Mouse (Mus musculus): ENCODE measurements at regions not wholly inside any gene's neighbourhood (a gene's known extent, or its start where the extent isn't known, plus 50 kb on each side); places are given as distances from the start of the nearest gene placed in this dataset.

- Histone ChIP-seq H3K27me3 (ENCODE audit: insufficient read depth, low read length) (no peaks in the 10 kb centered on the region), H3K4me3 (ENCODE audit: low read depth, low read length) (no peak overlapping the region), H3K36me3 (ENCODE audit: insufficient read depth) (no peaks in the 10 kb centered on the region), H3K27ac (ENCODE audit: low read depth, low read length) (no peak overlapping the region), H3K9me3 (ENCODE audit: low read length) (no peaks in the 10 kb centered on the region), H3K4me1 (ENCODE audit: insufficient read depth) (no peaks in the 10 kb centered on the region), H3K9ac (no peak overlapping the region), H3K4me2 (ENCODE audit: low read depth) (no peak overlapping the region)
- WGBS = 94% methylated on average over 5 of the region's 5 CpGs
- no peak for TF ChIP-seq CTCF (IDR thresholded peaks at IDR 0.05; ENCODE audit: low read depth)
- DNase-seq (no peak), ATAC-seq (no peak)
Observed at GRCm38 (mm10) chr13:37621319-37622050, 156.7 kb upstream of the Rreb1 start.

DNA sequence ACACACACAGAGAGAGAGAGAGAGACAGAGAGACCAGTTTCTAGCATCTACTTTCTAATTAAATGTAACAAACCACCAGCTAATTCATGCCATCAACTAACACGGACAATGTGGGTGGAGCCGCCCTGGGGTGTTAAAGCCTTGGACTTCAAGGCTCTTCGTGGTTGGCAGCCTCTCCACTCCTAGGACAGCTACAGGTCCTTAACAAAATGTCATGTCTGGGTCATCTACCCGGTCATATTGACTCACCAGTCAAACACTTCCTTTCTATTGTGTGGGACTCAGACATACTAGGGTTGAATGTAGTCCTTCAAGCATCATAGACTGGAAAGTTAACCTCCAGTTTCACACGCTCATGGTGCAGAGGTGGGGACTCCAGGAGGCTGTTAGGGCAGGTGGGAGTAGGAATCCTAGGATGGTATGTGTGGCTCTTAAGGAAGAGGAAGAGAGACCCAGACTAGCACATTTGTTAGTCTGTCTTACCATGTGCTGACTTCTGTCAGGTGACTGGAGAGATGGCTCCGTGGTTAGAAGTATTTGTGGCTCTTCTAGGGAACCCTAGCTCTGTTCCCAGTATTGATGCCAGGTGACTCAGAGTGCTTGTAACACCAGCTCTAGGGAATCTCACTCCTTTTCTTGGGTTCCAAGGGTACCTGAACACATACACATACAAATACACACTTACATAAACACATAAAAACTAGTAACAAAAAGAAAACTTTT lies 155.7 kb upstream of the Rreb1 start:
- Histone ChIP-seq H3K9me3 (ENCODE audit: low read length) (no peaks in the 10 kb centered on the region), H3K4me1 (ENCODE audit: insufficient read depth) (no peaks in the 10 kb centered on the region), H3K27ac (ENCODE audit: low read depth, low read length) (no peak overlapping the region), H3K4me3 (ENCODE audit: low read depth, low read length) (no peak overlapping the region), H3K9ac (no peak overlapping the region), H3K27me3 (ENCODE audit: insufficient read depth, low read length) (no peaks in the 10 kb centered on the region), H3K4me2 (ENCODE audit: low read depth) (no peak overlapping the region), H3K36me3 (ENCODE audit: insufficient read depth) (no peaks in the 10 kb centered on the region)
- DNase-seq (no peak), ATAC-seq (no peak)
- 70% methylated on average over 6 of the region's 6 CpGs for WGBS
- no peak for TF ChIP-seq CTCF (IDR thresholded peaks at IDR 0.05; ENCODE audit: low read depth)

- WGBS = 30% methylated on average over 1 of the region's 1 CpGs
- Histone ChIP-seq H3K9ac (no peak overlapping the region), H3K27me3 (ENCODE audit: insufficient read depth, low read length) (no peaks in the 10 kb centered on the region), H3K4me1 (ENCODE audit: insufficient read depth) (no peaks in the 10 kb centered on the region), H3K4me2 (ENCODE audit: low read depth) (no peak overlapping the region), H3K9me3 (ENCODE audit: low read length) (no peaks in the 10 kb centered on the region), H3K36me3 (ENCODE audit: insufficient read depth) (no peaks in the 10 kb centered on the region), H3K27ac (ENCODE audit: low read depth, low read length) (no peak overlapping the region), H3K4me3 (ENCODE audit: low read depth, low read length) (no peak overlapping the region)
- DNase-seq (no peak), ATAC-seq (no peak; the same call in 1 of the 2 replicates)
- no peak for TF ChIP-seq CTCF (IDR thresholded peaks at IDR 0.05; ENCODE audit: low read depth)
Observed at GRCm38 (mm10) chr13:37624741-37625140, 153.5 kb upstream of the Rreb1 start.

DNA sequence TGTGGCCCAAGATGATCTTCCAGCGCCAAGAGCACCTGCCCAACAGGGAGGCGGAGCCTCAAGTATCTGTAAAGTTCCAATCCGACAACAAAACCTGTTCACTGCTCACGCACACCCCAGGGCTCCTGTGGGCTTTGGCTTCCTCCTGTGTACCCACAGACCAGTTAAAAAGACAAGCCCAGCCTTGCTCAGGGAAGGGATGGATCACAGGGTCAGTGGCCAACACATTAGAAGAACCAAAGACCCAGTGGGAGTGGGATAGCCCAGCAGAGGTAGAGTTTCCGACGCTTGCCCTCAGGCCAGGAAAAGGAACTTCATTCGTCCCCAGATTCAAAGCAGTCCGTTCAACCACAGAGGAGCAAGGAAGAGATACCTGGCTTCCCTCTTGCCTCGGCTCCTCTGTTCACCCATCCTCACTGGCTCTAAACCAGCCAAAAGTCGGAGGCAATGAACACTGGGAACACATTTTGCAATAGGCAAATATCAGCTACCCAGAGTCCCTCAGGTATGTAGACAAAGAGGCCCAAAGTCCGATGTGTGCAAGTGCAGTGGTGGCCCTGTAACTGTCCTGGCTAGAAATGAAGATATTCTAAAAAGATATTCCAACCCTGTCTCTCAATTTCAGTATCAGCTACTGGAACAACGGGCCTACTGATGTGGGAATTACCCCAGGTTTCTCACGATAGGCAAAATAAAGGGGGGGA lies 152.5 kb upstream of the Rreb1 start:
- no peak overlapping the region for H3K4me2 ChIP-seq (ENCODE audit: low read depth)
- H3K36me3 ChIP-seq (ENCODE audit: insufficient read depth) = no peaks in the 10 kb centered on the region
- H3K4me3 ChIP-seq (ENCODE audit: low read depth, low read length) = no peak overlapping the region
- H3K9ac ChIP-seq = no peak overlapping the region
- no peaks in the 10 kb centered on the region for H3K27me3 ChIP-seq (ENCODE audit: insufficient read depth, low read length)
- DNase-seq (no peak), ATAC-seq (no peak)
- H3K27ac ChIP-seq (ENCODE audit: low read depth, low read length) = no peak overlapping the region
- no peak for TF ChIP-seq CTCF (IDR thresholded peaks at IDR 0.05; ENCODE audit: low read depth)
- 91% methylated on average over 13 of the region's 13 CpGs for WGBS
- H3K4me1 ChIP-seq (ENCODE audit: insufficient read depth) = no peaks in the 10 kb centered on the region
- H3K9me3 ChIP-seq (ENCODE audit: low read length) = no peaks in the 10 kb centered on the region

DNA sequence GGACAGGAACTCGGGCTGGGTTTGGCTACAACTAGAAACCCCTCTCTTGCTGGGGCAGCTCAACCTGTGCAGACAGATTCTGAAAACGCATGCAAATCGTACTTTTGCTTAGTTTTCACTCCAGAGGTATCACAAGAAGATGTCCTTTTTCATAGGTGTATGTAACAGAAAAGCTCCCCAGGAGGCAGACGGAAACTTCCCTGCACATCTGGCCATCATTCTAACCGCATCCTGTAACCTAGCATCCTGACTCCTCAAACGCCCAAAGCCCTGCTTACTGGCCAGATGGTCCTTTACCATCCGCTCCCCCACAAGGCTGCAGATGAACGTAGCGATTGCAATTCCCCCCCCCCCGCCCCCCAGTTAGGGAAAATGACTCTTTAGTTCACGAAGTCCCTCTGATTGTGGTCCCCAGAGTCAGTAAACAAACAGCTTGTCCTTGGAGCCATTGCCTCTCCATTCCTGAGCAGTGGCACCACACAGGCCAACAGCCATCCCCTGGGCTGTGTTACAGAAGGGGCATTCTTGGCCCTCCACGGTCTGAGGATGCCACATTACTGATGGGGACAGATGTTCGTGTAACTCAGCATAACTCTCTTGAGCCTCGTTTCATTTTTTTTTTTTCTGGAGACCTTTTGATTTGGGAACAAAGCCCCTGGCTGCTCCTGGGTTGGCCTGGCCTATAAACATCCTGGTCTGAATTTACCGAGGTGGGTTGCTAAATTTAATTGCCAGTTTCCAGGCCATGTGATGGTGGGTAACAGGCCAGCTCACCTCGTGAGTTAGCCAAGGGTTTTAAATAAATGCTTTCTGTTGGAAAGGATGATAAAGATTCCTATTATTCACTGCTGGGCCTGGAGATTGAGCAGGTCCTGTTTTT lies 149.6 kb upstream of the Rreb1 start:
- H3K27ac ChIP-seq (ENCODE audit: low read depth, low read length) = no peak overlapping the region
- H3K9ac ChIP-seq = no peak overlapping the region
- no peak for TF ChIP-seq CTCF (IDR thresholded peaks at IDR 0.05; ENCODE audit: low read depth)
- DNase-seq (no peak), ATAC-seq (no peak)
- no peaks in the 10 kb centered on the region for H3K4me1 ChIP-seq (ENCODE audit: insufficient read depth)
- no peaks in the 10 kb centered on the region for H3K36me3 ChIP-seq (ENCODE audit: insufficient read depth)
- H3K4me3 ChIP-seq (ENCODE audit: low read depth, low read length) = no peak overlapping the region
- no peak overlapping the region for H3K4me2 ChIP-seq (ENCODE audit: low read depth)
- peaks cover 3% of the 10 kb centered on the region; the same call in 1 of the 2 replicates for H3K9me3 ChIP-seq (ENCODE audit: low read length)
- 69% methylated on average over 16 of the region's 16 CpGs for WGBS
- no peaks in the 10 kb centered on the region for H3K27me3 ChIP-seq (ENCODE audit: insufficient read depth, low read length)

DNA sequence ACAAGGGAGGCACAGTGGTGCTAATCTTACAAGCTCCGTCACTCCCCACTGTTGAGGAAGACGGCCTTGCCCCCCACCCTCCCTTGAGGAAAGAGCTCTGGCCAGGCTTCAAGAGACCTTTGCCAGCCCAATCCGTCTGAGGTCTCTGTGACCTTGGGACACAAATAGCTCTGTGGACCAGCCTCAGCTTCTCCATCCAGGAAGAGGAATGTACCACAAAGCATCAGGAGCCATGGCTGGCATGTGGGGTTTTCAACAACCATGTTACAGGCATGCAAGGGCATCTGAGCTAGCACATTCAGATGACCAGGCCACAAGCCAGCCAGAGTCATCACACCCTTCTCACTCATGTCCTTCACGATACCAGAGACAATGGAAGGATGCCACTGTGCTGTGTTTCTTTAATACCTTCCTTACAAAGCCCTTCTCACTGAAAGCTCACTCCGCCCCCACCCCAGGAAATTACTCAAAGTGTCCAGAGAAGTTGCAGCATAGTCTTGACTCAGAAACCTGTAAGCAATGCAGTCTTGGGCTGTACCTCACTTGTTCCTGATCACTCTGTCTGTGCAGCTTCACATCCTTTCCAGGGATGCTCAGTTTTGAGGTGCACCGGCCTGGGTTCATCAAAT lies 148.8 kb upstream of the Rreb1 start:
- DNase-seq (no peak), ATAC-seq (no peak)
- no peak overlapping the region for H3K27ac ChIP-seq (ENCODE audit: low read depth, low read length)
- WGBS = 67% methylated on average over 6 of the region's 6 CpGs
- H3K4me2 ChIP-seq (ENCODE audit: low read depth) = no peak overlapping the region
- H3K9me3 ChIP-seq (ENCODE audit: low read length) = peaks cover 3% of the 10 kb centered on the region; the same call in 1 of the 2 replicates
- no peak overlapping the region for H3K4me3 ChIP-seq (ENCODE audit: low read depth, low read length)
- no peaks in the 10 kb centered on the region for H3K4me1 ChIP-seq (ENCODE audit: insufficient read depth)
- H3K27me3 ChIP-seq (ENCODE audit: insufficient read depth, low read length) = no peaks in the 10 kb centered on the region
- TF ChIP-seq CTCF (IDR thresholded peaks at IDR 0.05; ENCODE audit: low read depth) = no peak
- no peaks in the 10 kb centered on the region for H3K36me3 ChIP-seq (ENCODE audit: insufficient read depth)
- H3K9ac ChIP-seq = no peak overlapping the region

All from forebrain, postnatal 0 days (tissue).